Mouse (Mus musculus): ENCODE measurements around the gene Fam131c.

GRCm38 (mm10) chr4:141329968-141330367 is 38.1 kb upstream of the Fam131c start:
- no peak for TF ChIP-seq POLR2A (IDR thresholded peaks at IDR 0.05; ENCODE audit: extremely low read depth, insufficient read depth, low read length)
- TF ChIP-seq CTCF (IDR thresholded peaks at IDR 0.05; ENCODE audit: low read depth, low read length) = no peak

Data from liver, adult 2 months (tissue).